Mouse (Mus musculus) heart, embryonic 13.5 days (tissue): ENCODE measurements around the gene Npepps. TPM values are rescaled to one million over a fixed set of nuclear protein-coding genes. Genes with fewer than 3 reads are reported as not detected.

ENCODE experiments used
- ATAC-seq: fragments of 200-750 bp; cut with Nextera tagmentation; 2 replicates; pipeline ENCODE4 v1.8.0; 2017; ENCODE audit warnings: moderate TSS enrichment; ENCODE audit not compliant: insufficient number of reproducible peaks, low FRiP score, low TSS enrichment; ENCODE audit errors: extremely low read depth
- H3K27ac ChIP-seq: fragments of 300-500 bp; sonication (generic); replicated peaks from 2 replicates; pipeline ENCODE4 v1.5.1; 2015; ENCODE audit warnings: moderate library complexity, mild to moderate bottlenecking, inconsistent platforms
- H3K27me3 ChIP-seq: fragments of 300-500 bp; sonication (generic); replicated peaks from 2 replicates; pipeline ENCODE4 v1.6.1; 2015; ENCODE audit warnings: mild to moderate bottlenecking, inconsistent platforms
- H3K36me3 ChIP-seq: fragments of 300-500 bp; sonication (generic); 2 replicates; pipeline ENCODE4 v1.6.1; 2015; ENCODE audit warnings: mild to moderate bottlenecking, inconsistent platforms
- H3K4me1 ChIP-seq: fragments of 300-500 bp; sonication (generic); 2 replicates; pipeline ENCODE4 v1.6.1; 2015; ENCODE audit warnings: inconsistent platforms
- H3K4me2 ChIP-seq: fragments of 300-500 bp; sonication (generic); 2 replicates; pipeline ENCODE4 v1.6.1; 2015; ENCODE audit warnings: inconsistent platforms, mild to moderate bottlenecking, moderate library complexity
- H3K4me3 ChIP-seq: fragments of 300-500 bp; sonication (generic); 2 replicates; pipeline ENCODE4 v1.5.1; 2015; ENCODE audit warnings: moderate library complexity, mild to moderate bottlenecking, inconsistent platforms
- H3K9ac ChIP-seq: fragments of 300-500 bp; sonication (generic); 2 replicates; pipeline ENCODE4 v1.6.1; 2015; ENCODE audit warnings: inconsistent platforms, mild to moderate bottlenecking, moderate library complexity
- H3K9me3 ChIP-seq: fragments of 300-500 bp; sonication (generic); 2 replicates; pipeline ENCODE4 v1.6.1; 2016; ENCODE audit warnings: inconsistent platforms
- WGBS: fragments of 180-500 bp; shearing (Covaris S2); methylation state at CpG from one replicate; pipeline ENCODE4 v1.1.7; 2015; ENCODE audit warnings: mixed read lengths; 5-methylcytosine and 5-hydroxymethylcytosine counted together
- polyA plus RNA-seq: library from polyadenylated mRNA; unstranded; fragments of >200 nt; fragmentation: Nextera tagmentation; extraction: Ambion mirVana; gene quantifications from 2 replicates; pipeline ENCODE4 v1.2.1, GENCODE M21; 2015

The Npepps gene
- polyA plus RNA-seq, 1 experiment from 2014 or later = 83.5 TPM

GRCm38 (mm10) chr11:97229396-97229795, 51.0 kb downstream of the Npepps start:
- Histone ChIP-seq H3K27ac (no peak overlapping the region), H3K4me1 (no peaks in the 10 kb centered on the region), H3K27me3 (no peaks in the 10 kb centered on the region), H3K9ac (no peak overlapping the region), H3K4me2 (no peak overlapping the region), H3K9me3 (no peaks in the 10 kb centered on the region), H3K36me3 (peaks cover 86% of the 10 kb centered on the region), H3K4me3 (no peak overlapping the region)
- 81% methylated on average over 2 of the region's 2 CpGs for WGBS
- ATAC-seq = no peak

- H3K27me3 ChIP-seq = no peaks in the 10 kb centered on the region
- no peak for ATAC-seq
- no peak overlapping the region for H3K4me2 ChIP-seq
- no peak overlapping the region for H3K9ac ChIP-seq
- H3K9me3 ChIP-seq = no peaks in the 10 kb centered on the region
- H3K36me3 ChIP-seq = peaks cover 84% of the 10 kb centered on the region
- WGBS = 91% methylated on average over 7 of the region's 7 CpGs
- no peak overlapping the region for H3K4me3 ChIP-seq
- no peak overlapping the region for H3K27ac ChIP-seq
- H3K4me1 ChIP-seq = no peaks in the 10 kb centered on the region
These were observed 51.5 kb downstream of the Npepps start for GRCm38 (mm10) chr11:97228985-97229384.

GRCm38 (mm10) chr11:97226131-97226530, 54.3 kb downstream of the Npepps start:
- Histone ChIP-seq H3K36me3 (peaks cover 90% of the 10 kb centered on the region), H3K4me1 (no peaks in the 10 kb centered on the region), H3K9me3 (no peaks in the 10 kb centered on the region), H3K27me3 (no peaks in the 10 kb centered on the region), H3K27ac (no peak overlapping the region), H3K4me2 (no peak overlapping the region), H3K4me3 (no peak overlapping the region), H3K9ac (no peak overlapping the region)
- ATAC-seq = no peak
- 97% methylated on average over 1 of the region's 1 CpGs for WGBS

GRCm38 (mm10) chr11:97223485-97223884, 57.0 kb downstream of the Npepps start:
- Histone ChIP-seq H3K9ac (no peak overlapping the region), H3K4me1 (peaks cover 21% of the 10 kb centered on the region), H3K27ac (no peak overlapping the region), H3K4me3 (no peak overlapping the region), H3K27me3 (no peaks in the 10 kb centered on the region), H3K4me2 (no peak overlapping the region), H3K9me3 (no peaks in the 10 kb centered on the region), H3K36me3 (peaks cover 89% of the 10 kb centered on the region)
- no peak for ATAC-seq
- 63% methylated on average over 3 of the region's 3 CpGs for WGBS

GRCm38 (mm10) chr11:97221611-97222010, 58.8 kb downstream of the Npepps start:
- Histone ChIP-seq H3K4me3 (no peak overlapping the region), H3K36me3 (peaks cover 89% of the 10 kb centered on the region), H3K9ac (no peak overlapping the region), H3K4me2 (no peak overlapping the region), H3K27me3 (no peaks in the 10 kb centered on the region), H3K4me1 (peaks cover 21% of the 10 kb centered on the region), H3K27ac (no peak overlapping the region), H3K9me3 (no peaks in the 10 kb centered on the region)
- no peak for ATAC-seq
- 90% methylated on average over 2 of the region's 2 CpGs for WGBS

GRCm38 (mm10) chr11:97220211-97220610, 60.2 kb downstream of the Npepps start:
- Histone ChIP-seq H3K4me1 (peaks cover 21% of the 10 kb centered on the region), H3K9ac (no peak overlapping the region), H3K36me3 (peaks cover 92% of the 10 kb centered on the region), H3K27ac (peak overlapping the region; percentile 64), H3K9me3 (no peaks in the 10 kb centered on the region), H3K27me3 (no peaks in the 10 kb centered on the region), H3K4me2 (no peak overlapping the region), H3K4me3 (no peak overlapping the region)
- 54% methylated on average over 3 of the region's 3 CpGs for WGBS
- ATAC-seq = no peak

GRCm38 (mm10) chr11:97214411-97214810, 66.0 kb downstream of the Npepps start:
- ATAC-seq = no peak
- WGBS = 97% methylated on average over 5 of the region's 5 CpGs

GRCm38 (mm10) chr11:97210728-97211400, 69.6 kb downstream of the Npepps start:
- no peak overlapping the region for H3K9ac ChIP-seq
- H3K36me3 ChIP-seq = peaks cover 95% of the 10 kb centered on the region
- H3K4me1 ChIP-seq = peaks cover 8% of the 10 kb centered on the region
- H3K4me3 ChIP-seq = no peak overlapping the region
- no peaks in the 10 kb centered on the region for H3K9me3 ChIP-seq
- ATAC-seq = no peak
- H3K27ac ChIP-seq = no peak overlapping the region
- H3K27me3 ChIP-seq = no peaks in the 10 kb centered on the region
- no peak overlapping the region for H3K4me2 ChIP-seq
- WGBS = 84% methylated on average over 9 of the region's 9 CpGs

More at GRCm38 (mm10) chr11:97214411-97214810, 66.0 kb downstream of the Npepps start:
- no peaks in the 10 kb centered on the region for H3K9me3 ChIP-seq
- H3K27me3 ChIP-seq = no peaks in the 10 kb centered on the region
- H3K9ac ChIP-seq = no peak overlapping the region
- H3K27ac ChIP-seq = no peak overlapping the region
- no peak overlapping the region for H3K4me3 ChIP-seq
- peaks cover 99% of the 10 kb centered on the region for H3K36me3 ChIP-seq
- peaks cover 5% of the 10 kb centered on the region for H3K4me1 ChIP-seq
- no peak overlapping the region for H3K4me2 ChIP-seq

GRCm38 (mm10) chr11:97207011-97207422, 73.4 kb downstream of the Npepps start:
- 42% methylated on average over 8 of the region's 8 CpGs for WGBS
- H3K9me3 ChIP-seq = no peaks in the 10 kb centered on the region
- H3K4me3 ChIP-seq = no peak overlapping the region
- H3K27me3 ChIP-seq = no peaks in the 10 kb centered on the region
- H3K4me2 ChIP-seq = no peak overlapping the region
- ATAC-seq = no peak
- H3K9ac ChIP-seq = no peak overlapping the region
- H3K36me3 ChIP-seq = peaks cover 62% of the 10 kb centered on the region
- peaks cover 8% of the 10 kb centered on the region for H3K4me1 ChIP-seq
- H3K27ac ChIP-seq = 0 out of 2 replicates have a peak overlapping the region, but pooled peaks have one; percentile 32

GRCm38 (mm10) chr11:97199519-97199918, 80.9 kb downstream of the Npepps start:
- no peaks in the 10 kb centered on the region for H3K36me3 ChIP-seq
- no peak for ATAC-seq
- H3K27ac ChIP-seq = no peak overlapping the region
- H3K4me1 ChIP-seq = peaks cover 7% of the 10 kb centered on the region; the same call in 1 of the 2 replicates
- no peak overlapping the region for H3K4me3 ChIP-seq
- no peak overlapping the region for H3K4me2 ChIP-seq
- no peak overlapping the region for H3K9ac ChIP-seq
- H3K27me3 ChIP-seq = no peaks in the 10 kb centered on the region
- no peaks in the 10 kb centered on the region for H3K9me3 ChIP-seq
- 84% methylated on average over 6 of the region's 6 CpGs for WGBS

- no peaks in the 10 kb centered on the region for H3K36me3 ChIP-seq
- H3K4me1 ChIP-seq = peaks cover 7% of the 10 kb centered on the region; the same call in 1 of the 2 replicates
- ATAC-seq = no peak
- H3K27ac ChIP-seq = no peak overlapping the region
- no peaks in the 10 kb centered on the region for H3K9me3 ChIP-seq
- H3K27me3 ChIP-seq = no peaks in the 10 kb centered on the region
- WGBS = 21% methylated on average over 5 of the region's 5 CpGs
- no peak overlapping the region for H3K4me3 ChIP-seq
- H3K9ac ChIP-seq = no peak overlapping the region
- H3K4me2 ChIP-seq = no peak overlapping the region
These were observed 81.8 kb downstream of the Npepps start for GRCm38 (mm10) chr11:97198601-97199000.

- Histone ChIP-seq H3K27me3 (no peaks in the 10 kb centered on the region), H3K4me1 (peaks cover 7% of the 10 kb centered on the region; the same call in 1 of the 2 replicates), H3K27ac (no peak overlapping the region), H3K4me3 (no peak overlapping the region), H3K9ac (no peak overlapping the region), H3K9me3 (no peaks in the 10 kb centered on the region), H3K4me2 (no peak overlapping the region), H3K36me3 (no peaks in the 10 kb centered on the region)
- no peak for ATAC-seq
- 76% methylated on average over 8 of the region's 8 CpGs for WGBS
These were observed 83.4 kb downstream of the Npepps start for GRCm38 (mm10) chr11:97197021-97197420.
